ENCODE assay signal across 25 mouse cellular contexts in the genomic region with DNA sequence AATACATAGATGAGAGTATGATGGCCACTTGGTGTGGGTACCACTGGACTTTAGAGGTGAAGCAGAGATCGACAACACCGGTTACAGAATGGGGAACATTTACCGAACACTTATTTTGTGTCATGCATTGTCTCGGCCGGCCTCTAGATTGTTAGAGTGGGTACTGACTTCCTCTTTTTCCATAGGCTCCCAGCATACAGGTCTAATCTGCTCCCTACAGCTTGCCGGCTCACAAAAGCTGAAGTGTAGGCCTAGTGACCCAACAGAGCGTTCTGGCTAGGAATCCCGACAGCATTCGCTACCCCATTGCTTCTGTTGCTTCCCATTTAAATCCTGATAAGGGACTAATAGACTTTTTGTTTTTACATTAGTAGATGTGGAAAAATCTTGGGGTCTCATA.
DNase-seq lines count a peak whose midpoint lies in the region; ATAC-seq and TF ChIP-seq lines count a peak whose summit lies in the region.
"Had no signal": no experiment of that assay in that cellular context is flagged by ENCODE, and none has a peak within 500 bp of the region (broad histone marks: within the 10 kb centered on the region; RNA-seq: fewer than 3 reads in every experiment).

No protein-coding gene starts in this region.

- peak overlapping the region; percentile 30 to 56 for H3K4me3 ChIP-seq in MEL (ENCODE audit: control insufficient read depth in 1 of 2, insufficient read depth in 1 of 2, low read depth in 2 of 2, low read length in 2 of 2)
- no peak overlapping the region for H3K4me3 ChIP-seq in heart, embryonic 10.5 days
- H3K4me3 ChIP-seq: embryonic facial prominence, embryonic 12.5 days; embryonic facial prominence, embryonic 15.5 days; gastrocnemius, adult 2 months had no signal

- H3K27ac ChIP-seq in MEL (ENCODE audit: control insufficient read depth, low read depth, low read length) = peak overlapping the region; percentile 45; the same call in 1 of the 2 replicates
- H3K27ac ChIP-seq in heart, embryonic 10.5 days = no peak overlapping the region
- H3K27ac ChIP-seq: embryonic facial prominence, embryonic 12.5 days; embryonic facial prominence, embryonic 15.5 days; gastrocnemius, adult 2 months; hindbrain, embryonic 14.5 days; hindbrain, postnatal 0 days had no signal

- peak; percentile 99 for ATAC-seq in common myeloid progenitor, adult 5-6 weeks (replicated peaks; ENCODE audit: low read depth, poor library complexity, severe bottlenecking)
- ATAC-seq in megakaryocyte, adult 5-6 weeks (ENCODE audit: poor library complexity, severe bottlenecking) = 0 out of 2 replicates have a peak, but pooled peaks have one; percentile 47
- ATAC-seq: activated CD4-positive, CD25-positive, alpha-beta regulatory T cell, adult 4 months; CD4-positive, CD25-positive, alpha-beta regulatory T cell, adult 4 months; forebrain, embryonic 14.5 days; forebrain, postnatal 0 days; hindbrain, postnatal 0 days; inflammation-experienced regulatory T-cells, adult 6 months; intestine, embryonic 16.5 days had no signal

- TF ChIP-seq POLR2A in MEL (IDR thresholded peaks at IDR 0.05; ENCODE audit: control insufficient read depth in 1 of 2, insufficient read depth in 1 of 2, low read depth in 1 of 2, low read length in 2 of 2, poor library complexity in 1 of 2) = no peak

- WGBS in heart, embryonic 10.5 days = 77% methylated on average over 9 of the region's 9 CpGs

- no peaks in the 10 kb centered on the region for H3K79me2 ChIP-seq in MEL (ENCODE audit: control insufficient read depth, insufficient read depth, low read length, poor library complexity)

- H3K36me3 ChIP-seq in MEL (ENCODE audit: control insufficient read depth in 1 of 2, insufficient read depth in 2 of 2, low read length in 2 of 2) = peaks cover 0 to 9% of the 10 kb centered on the region in 2 experiments; a peak in 2 of 4 replicates
- H3K36me3 ChIP-seq in heart, embryonic 10.5 days = no peaks in the 10 kb centered on the region
- H3K36me3 ChIP-seq: embryonic facial prominence, embryonic 12.5 days; embryonic facial prominence, embryonic 15.5 days had no signal

- TF ChIP-seq RAD21 in MEL (IDR thresholded peaks at IDR 0.05; ENCODE audit: low read depth, low read length) = no peak

- no peaks in the 10 kb centered on the region for H3K9me3 ChIP-seq in MEL (replicated peaks; ENCODE audit: insufficient read depth, low read length)
- no peaks in the 10 kb centered on the region for H3K9me3 ChIP-seq in heart, embryonic 10.5 days
- H3K9me3 ChIP-seq: embryonic facial prominence, embryonic 12.5 days; embryonic facial prominence, embryonic 15.5 days had no signal

- peak; percentile 78 to 92 for TF ChIP-seq EP300 in MEL (IDR thresholded peaks at IDR 0.05; ENCODE audit: low read depth in 1 of 2, low read length in 2 of 2)

- H3K27me3 ChIP-seq in MEL (ENCODE audit: control insufficient read depth in 1 of 2, insufficient read depth in 2 of 2, low read length in 2 of 2) = no peaks in the 10 kb centered on the region
- no peaks in the 10 kb centered on the region for H3K27me3 ChIP-seq in heart, embryonic 10.5 days (ENCODE audit: insufficient read depth, poor library complexity, severe bottlenecking)
- H3K27me3 ChIP-seq: embryonic facial prominence, embryonic 12.5 days; embryonic facial prominence, embryonic 15.5 days had no signal

- H3K9ac ChIP-seq in MEL (ENCODE audit: control insufficient read depth, low read depth, low read length, poor library complexity, severe bottlenecking) = 0 out of 2 replicates have a peak overlapping the region, but pooled peaks have one; percentile 30
- H3K9ac ChIP-seq: embryonic facial prominence, embryonic 12.5 days; embryonic facial prominence, embryonic 15.5 days; forebrain, postnatal 0 days; hindbrain, embryonic 14.5 days had no signal

- DNase-seq in MEL (ENCODE audit: low read depth, low spot score) = peak; percentile 89
- DNase-seq in heart, embryonic 10.5 days (ENCODE audit: low spot score) = no peak
- DNase-seq in right cerebral cortex, postnatal 4 days = no peak
- DNase-seq in liver = no peak
- no peak for DNase-seq in kidney, adult 18-20 months
- DNase-seq: adrenal gland, adult 8-10 months; adrenal gland, postnatal 25 days; cerebellum, adult 18-20 months; cerebellum, adult 9-10 months; cerebellum, postnatal 14 days; forebrain, postnatal 0 days; gastrocnemius, adult 2 months; gastrocnemius, postnatal 14 days; heart, adult 18-20 months had no signal

- no peak for TF ChIP-seq CTCF in MEL (IDR thresholded peaks at IDR 0.05 in 2 of 3, conservative IDR thresholded peaks at IDR 0.05 in 1 of 3; ENCODE audit: control insufficient read depth in 1 of 3, insufficient read depth in 1 of 3, low read depth in 2 of 3, low read length in 3 of 3, poor library complexity in 1 of 3, severe bottlenecking in 1 of 3)

- H3K4me1 ChIP-seq in MEL (ENCODE audit: control insufficient read depth in 1 of 2, insufficient read depth in 2 of 2, low read length in 2 of 2) = peaks cover 0 to 5% of the 10 kb centered on the region in 2 experiments
- peaks cover 8% of the 10 kb centered on the region for H3K4me1 ChIP-seq in heart, embryonic 10.5 days

TF ChIP-seq in MEL, 35 proteins besides CTCF, POLR2A, EP300 and RAD21:
- TF ChIP-seq GATA1 (IDR thresholded peaks at IDR 0.05; ENCODE audit: low read depth, low read length) (peak; percentile 80), MAX (IDR thresholded peaks at IDR 0.05; ENCODE audit: low read length) (0 out of 2 replicates have a peak, but pooled peaks have one; percentile 13), USF1 (IDR thresholded peaks at IDR 0.05; ENCODE audit: low read depth, low read length) (no peak), ETS1 (IDR thresholded peaks at IDR 0.05; ENCODE audit: low read depth, low read length) (no peak), RCOR1 (IDR thresholded peaks at IDR 0.05; ENCODE audit: low read depth, low read length) (peak; percentile 60), NRF1 (IDR thresholded peaks at IDR 0.05; ENCODE audit: insufficient read depth, low read depth, low read length, poor library complexity, severe bottlenecking) (no peak), TBP (IDR thresholded peaks at IDR 0.05; ENCODE audit: low read depth, low read length) (peak; percentile 40; the same call in 1 of the 2 replicates), CHD1 (IDR thresholded peaks at IDR 0.05; ENCODE audit: low read depth, low read length) (no peak), MEF2A (IDR thresholded peaks at IDR 0.05; ENCODE audit: extremely low read depth, insufficient replicate concordance, low read depth, low read length, poor library complexity, severe bottlenecking) (no peak), E2F4 (IDR thresholded peaks at IDR 0.05; ENCODE audit: borderline replicate concordance, low read depth, low read length) (no peak), TCF12 (IDR thresholded peaks at IDR 0.05; ENCODE audit: low read depth, low read length) (peak; percentile 78), JUND (IDR thresholded peaks at IDR 0.05; ENCODE audit: low read depth, low read length) (peak; percentile 34; the same call in 1 of the 2 replicates), UBTF (IDR thresholded peaks at IDR 0.05; ENCODE audit: borderline replicate concordance, insufficient read depth, low read depth, low read length) (no peak), MAZ (IDR thresholded peaks at IDR 0.05; ENCODE audit: low read depth, low read length) (no peak; the same call in 1 of the 2 replicates), TAL1 (IDR thresholded peaks at IDR 0.05; ENCODE audit: low read length) (peak; percentile 92), MXI1 (IDR thresholded peaks at IDR 0.05; ENCODE audit: low read depth, low read length) (no peak), BHLHE40 (IDR thresholded peaks at IDR 0.05; ENCODE audit: borderline replicate concordance, low read depth, low read length) (no peak)
